Mouse (Mus musculus) 416B (cell line): ENCODE measurements around the gene Susd3.

Experiments
- DNase-seq: peaks from one replicate; pipeline ENCODE4 v3.0.0; 2011; ENCODE audit warnings: low read depth

Gene Susd3

GRCm38 (mm10) chr13:49246626-49247025, 1.9 kb downstream of the Susd3 start:
- no peak for DNase-seq

DNA sequence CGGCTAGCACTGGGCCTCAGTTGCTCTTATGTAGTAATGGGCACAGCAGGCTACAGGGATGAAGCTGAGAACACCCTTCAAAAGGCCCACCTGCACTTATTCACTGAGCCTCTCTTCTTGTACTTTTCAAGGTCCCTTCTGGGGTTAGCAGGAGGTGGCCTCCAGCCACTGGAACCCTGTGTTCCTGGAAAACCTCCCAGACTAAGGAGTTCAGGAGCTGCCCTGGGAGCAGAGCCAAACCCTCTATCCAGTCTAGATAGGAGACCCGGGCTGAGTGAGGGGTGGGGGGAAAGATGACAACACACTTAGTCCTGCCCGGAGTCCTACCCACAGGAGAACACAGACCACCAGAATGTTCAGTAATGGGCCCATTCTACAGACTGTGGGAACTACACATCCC, 2.5 kb downstream of the Susd3 start:
- DNase-seq = no peak

DNA sequence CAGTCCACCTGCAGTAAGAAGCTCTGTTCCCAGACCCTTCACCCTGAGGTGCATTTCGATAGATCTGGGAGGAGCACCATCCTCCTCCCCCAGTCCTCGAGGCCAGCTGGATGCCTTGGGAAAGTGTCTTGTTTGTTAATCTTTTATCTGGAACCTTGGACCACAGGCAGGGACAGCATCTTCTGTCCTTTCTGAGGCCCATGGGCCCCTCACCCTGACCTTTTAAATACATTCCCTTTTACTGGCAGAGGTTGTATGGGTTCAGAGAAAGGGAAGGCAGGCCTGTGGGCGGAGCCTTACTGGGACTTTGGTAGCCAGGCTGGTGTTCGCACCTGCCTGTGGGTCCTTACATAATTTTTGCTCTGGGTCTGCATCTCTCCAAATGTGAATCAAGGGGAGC, 3.3 kb downstream of the Susd3 start:
- DNase-seq = no peak

DNA sequence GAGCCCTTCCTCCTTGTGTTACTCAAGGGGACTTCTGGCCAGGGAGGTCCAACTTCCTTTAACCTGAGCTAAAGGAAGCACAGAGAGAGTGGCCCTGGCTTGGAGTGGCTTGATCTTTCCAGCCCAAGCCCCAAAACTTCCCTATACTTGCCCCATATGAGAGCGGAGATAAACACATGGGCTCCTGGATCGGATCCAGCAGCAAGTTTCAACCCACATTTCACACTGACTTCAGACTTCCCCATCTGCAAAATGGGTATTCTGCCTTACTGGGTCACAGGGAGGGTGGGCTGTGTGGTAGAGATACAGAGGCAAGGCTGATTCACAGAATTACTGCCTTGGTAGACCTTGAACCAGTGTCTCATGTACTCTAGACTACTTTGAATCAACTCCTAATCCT, 5.0 kb downstream of the Susd3 start:
- peak; percentile 70 for DNase-seq

- peak; percentile 98 for DNase-seq
Measured at GRCm38 (mm10) chr13:49242321-49243065, 6.0 kb downstream of the Susd3 start.

DNA sequence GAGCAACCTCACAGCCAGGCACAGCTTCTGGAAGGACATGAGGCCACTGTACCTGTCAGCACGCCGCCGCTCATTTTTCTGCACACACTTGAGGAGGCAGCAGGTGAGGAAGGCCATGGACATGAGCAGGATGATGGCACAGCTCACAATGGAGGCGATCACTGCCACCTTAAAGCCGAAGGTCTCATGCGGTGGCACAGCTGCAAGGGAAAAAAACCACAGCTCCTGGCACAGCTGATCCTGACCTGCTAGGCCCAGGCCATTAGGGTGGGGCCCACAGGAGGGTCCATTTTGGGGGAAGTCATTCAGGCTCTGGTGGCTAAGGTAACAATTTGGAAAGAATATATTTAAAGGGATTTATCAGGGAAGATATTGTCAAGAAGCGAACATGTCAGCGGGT, 9.8 kb downstream of the Susd3 start:
- no peak for DNase-seq

DNA sequence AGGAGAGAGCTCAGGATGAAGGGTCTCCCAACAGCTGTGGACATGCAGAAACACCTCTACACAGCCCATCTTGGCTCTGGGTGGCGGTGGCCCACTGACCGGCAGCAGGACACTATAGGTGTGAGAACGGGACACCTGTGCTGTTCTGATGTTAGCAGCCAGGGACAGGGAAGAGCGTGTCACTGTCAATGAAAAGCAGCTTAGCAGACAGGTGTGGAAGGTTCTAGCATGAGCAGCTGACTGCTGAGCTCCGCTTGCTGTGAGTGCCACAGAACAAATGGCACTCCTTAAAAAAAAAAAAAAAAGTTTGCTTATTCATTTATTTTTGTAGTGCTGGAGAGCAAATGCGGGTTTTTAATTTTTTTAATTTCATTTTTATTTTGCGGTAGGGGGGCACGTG, 10.9 kb downstream of the Susd3 start:
- DNase-seq = no peak

DNA sequence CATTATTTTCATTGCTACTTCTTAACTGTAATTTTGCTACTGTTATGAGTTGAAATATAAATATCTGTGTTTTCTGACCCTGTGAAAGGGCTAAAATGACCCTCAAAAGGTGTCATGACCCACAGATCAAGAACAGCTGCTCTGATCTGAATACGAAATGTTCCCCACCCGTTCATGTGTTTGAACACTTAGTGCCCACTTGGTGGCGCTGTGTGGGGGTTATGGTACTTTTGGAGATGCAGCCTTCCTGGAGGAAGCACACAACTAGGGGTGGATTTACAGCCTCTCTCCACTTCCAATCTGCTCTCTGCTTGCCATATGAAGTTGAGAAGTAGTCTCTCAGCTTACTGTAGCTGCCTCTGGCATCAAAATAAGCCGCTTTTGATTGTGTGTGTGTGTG, 13.8 kb downstream of the Susd3 start:
- DNase-seq = no peak

DNA sequence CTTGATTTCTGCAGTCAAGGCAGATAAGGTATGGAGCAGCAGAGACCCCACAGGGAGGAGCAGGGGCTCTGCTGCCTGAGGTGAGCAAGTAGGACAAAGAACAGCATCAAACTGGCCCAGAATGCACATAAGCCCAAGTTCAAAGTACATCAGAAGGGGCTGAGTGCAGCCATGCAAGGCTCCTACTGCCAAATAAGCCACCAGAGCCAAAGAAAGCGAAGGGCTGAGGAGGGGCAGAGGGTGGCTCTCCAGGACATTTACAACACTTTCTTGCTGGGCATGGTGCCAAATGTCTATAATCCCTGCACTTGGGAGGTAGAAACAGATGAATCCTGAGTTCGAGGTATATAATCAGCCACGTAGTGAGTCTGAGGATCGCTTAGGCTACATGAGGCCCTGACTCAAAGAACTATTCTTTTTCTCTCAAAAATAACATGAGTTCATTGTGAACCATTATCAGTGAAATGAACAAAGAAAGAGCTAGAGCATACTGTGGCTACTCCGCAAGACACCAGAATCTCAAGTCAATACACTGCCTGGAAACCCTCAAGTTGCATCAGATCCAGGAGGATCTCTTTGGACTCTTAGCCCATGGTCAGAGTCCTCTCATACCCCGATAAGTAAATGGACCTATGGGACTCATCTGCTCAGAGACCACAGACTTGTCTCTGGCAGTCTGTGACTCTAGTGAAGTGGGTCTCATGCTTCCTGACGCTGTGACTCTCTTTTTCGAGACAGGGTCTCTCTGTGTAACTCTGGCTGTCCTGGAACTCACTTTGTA, 14.5 kb downstream of the Susd3 start:
- DNase-seq = no peak

GRCm38 (mm10) chr13:49225633-49226032, 22.9 kb downstream of the Susd3 start:
- no peak for DNase-seq

GRCm38 (mm10) chr13:49225159-49225558, 23.3 kb downstream of the Susd3 start:
- DNase-seq = no peak

GRCm38 (mm10) chr13:49224729-49225128, 23.8 kb downstream of the Susd3 start:
- DNase-seq = no peak

DNA sequence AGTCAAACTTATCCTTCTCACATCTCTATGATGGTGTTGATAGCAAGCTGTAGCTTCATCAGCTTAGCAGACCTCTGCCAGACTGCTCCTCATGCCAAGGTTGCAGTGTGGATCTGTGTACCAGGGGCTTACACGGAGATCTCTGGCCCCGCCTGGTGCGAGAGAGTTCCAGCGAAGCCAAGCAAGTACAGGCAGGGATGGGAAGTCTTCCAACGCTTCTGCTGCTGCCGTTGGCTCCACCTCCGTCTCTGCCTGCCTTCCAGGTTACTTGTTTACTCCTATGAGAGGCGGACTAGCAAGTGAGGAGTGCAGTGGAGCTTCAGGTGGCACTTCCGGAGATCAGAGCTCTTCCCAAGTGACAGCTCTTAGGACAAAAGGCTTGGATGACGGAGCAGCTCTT, 24.2 kb downstream of the Susd3 start:
- DNase-seq = no peak

- no peak for DNase-seq
Measured at GRCm38 (mm10) chr13:49220912-49221311, 27.6 kb downstream of the Susd3 start.

GRCm38 (mm10) chr13:49219367-49219766, 29.1 kb downstream of the Susd3 start:
- no peak for DNase-seq

GRCm38 (mm10) chr13:49218651-49219050, 29.9 kb downstream of the Susd3 start:
- DNase-seq = no peak

DNA sequence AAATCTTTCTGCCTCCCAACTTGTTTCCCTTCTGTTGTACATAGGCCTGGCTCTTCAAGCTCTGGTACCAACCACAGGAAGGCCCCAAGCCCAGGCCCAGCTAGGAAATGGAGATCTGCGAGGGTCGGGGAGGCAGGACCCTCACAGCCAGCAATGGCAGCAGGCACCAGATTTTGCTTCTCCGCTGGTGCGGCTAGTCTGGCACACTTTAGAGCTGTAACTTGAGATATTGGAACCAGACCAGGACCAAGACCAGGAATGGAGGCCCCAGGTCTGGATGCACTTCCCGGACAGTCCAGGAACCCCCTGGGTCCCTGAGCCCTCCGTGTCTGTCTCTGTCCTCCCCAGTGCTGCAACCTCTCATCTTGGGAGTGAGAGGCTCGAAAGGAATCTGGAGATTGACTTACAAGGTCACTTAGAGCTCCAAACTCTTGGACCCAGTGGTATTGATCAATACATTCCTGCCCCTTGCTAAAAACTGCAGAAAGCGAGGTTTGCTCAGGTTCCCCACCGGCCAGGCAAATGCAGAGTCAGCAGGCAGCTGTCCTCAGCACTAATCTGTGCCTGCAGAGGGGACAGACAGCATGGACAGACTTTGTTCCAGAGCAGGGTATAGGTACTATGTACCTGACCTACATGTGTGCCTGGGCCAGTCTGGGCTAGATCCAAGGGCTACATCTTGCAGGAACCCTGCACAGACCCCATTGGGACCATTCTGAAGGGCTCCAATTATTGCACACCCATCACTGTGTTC, 31.5 kb downstream of the Susd3 start:
- DNase-seq = no peak

DNA sequence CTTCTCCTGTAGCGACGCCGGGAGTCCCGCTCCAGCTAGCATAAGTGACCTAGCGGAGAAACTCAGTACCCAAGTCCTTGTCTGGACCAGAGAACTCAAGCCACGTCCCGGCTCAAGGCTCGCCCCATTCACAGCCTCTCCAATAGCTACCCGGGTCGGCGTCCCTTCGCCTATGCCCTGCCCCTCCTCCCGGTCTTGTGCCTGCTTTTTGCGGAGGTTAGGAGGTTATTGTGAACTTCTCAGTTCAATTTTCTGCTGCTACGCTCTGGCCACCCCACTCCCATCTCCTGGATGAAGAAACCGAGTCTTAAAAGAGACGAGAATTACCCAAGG, 32.3 kb downstream of the Susd3 start:
- DNase-seq = no peak

- peak; percentile 97 for DNase-seq
Measured at GRCm38 (mm10) chr13:49215504-49216219, 32.8 kb downstream of the Susd3 start, which contains the start of gene Card19. Gene Card19 (minus strand): TSS chr13:49216037.

DNA sequence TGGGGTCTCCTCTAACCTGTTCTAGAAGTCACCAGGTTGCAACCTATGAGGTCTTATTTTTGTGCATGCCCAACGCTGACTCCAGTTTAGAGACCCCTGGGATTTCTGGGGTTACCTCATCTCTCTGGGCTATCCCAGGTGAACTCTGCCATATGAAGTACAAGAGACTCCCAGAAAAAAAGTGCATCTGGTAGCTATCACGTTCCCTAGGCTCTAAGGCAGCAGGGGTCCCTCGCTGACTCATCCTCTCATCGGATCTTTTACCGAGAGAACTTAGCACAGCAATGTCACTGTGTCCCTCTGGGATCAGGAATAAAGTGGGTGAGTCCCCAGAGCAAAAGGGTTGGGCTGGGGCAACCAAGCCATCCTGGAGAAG, 33.4 kb downstream of the Susd3 start:
- no peak for DNase-seq

DNA sequence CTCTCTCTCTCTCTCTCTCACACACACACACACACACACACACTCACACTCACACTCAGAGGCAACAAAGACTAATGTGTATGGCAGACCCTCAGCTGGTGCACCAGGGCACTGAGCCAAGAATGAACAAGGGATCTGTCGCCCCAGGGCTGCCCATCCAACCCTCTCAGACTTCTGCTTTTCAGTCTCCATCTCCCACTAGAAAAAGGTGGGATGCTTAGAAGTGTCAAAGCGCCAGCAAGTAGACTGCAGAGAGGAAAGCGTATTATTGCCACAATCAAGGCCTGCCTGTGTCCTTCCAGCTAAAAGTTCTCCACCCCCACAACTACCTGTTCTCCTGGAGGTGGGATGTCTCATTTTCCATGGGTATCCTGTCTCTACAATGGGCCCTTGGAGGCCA, 34.1 kb downstream of the Susd3 start:
- DNase-seq = peak; percentile 62

GRCm38 (mm10) chr13:49213531-49213932, 35.0 kb downstream of the Susd3 start:
- DNase-seq = peak; percentile 97
